Mouse (Mus musculus) spleen, adult 12 weeks (tissue): ENCODE results near the gene Tbck.

ENCODE experiments used
- DNase-seq: peaks from one replicate; pipeline ENCODE4 v3.0.0; 2022; ENCODE audit warnings: low spot score

Gene Tbck

DNA sequence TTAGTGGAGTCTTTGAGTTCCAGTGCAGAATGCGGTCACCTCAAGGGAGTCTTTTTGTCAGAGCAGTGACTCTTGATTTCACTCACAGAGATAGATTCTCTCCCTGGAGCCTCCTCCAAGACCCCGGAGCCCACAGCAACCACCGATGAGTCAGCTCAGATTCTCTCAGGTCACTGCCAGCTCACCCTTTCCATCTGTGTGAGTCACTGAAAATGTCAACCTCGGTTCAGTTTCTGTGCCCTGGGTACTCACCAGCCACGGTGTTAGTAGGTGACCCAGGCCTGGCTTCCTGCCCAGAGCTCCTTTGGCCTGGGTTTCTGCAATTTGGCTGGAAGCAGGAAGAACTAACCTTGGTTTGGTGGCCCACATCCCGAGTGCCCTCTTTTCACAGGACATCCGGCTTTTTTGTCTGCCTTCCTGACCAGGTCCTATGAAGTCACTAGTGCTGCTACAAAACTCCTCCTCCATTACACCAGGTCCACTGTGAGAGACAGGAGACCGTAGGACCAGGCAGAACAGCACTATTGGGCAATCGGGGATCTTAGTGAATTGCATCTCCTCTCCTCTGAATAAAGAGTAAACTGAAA lies 187.5 kb downstream of the Tbck start:
- DNase-seq, result no peak

- no peak for DNase-seq
Observed at GRCm38 (mm10) chr3:132873251-132873650, 189.3 kb downstream of the Tbck start.

GRCm38 (mm10) chr3:132876011-132876708 lies 192.2 kb downstream of the Tbck start:
- DNase-seq, result no peak

DNA sequence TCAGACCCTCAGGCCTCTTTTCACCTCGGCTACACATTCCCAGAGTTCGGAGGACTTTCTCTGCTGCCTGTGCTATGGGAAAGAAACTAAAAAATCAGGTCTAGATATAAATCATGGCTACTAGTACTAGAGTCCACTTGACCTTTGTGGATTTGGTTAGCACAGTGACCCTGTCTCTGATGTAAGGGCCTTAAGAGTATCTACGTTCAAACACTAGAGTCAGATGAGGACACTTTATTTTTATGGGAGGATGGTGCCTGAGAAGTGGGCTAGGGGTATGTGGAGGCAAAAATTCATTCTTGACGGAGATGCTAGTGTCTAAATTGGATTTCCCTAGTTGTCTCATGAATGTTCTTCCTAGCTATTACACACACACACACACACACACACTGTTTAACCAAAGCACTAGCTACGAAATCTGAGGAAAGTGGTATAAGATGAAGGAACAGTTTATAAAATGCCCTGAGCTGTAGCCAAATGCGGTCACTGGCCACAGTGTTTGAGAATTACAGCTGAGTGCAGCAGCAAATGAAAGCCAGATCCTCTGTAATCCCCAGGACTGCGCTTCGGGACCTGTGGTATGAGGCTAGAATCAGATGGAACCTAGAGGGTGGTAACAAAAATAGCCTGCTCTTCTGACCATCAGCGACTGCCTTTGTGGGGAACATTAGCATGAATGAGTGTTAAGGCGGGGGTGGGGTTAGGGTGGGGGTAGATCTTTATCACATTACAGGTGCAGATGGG lies 193.2 kb downstream of the Tbck start:
- DNase-seq, result no peak

DNA sequence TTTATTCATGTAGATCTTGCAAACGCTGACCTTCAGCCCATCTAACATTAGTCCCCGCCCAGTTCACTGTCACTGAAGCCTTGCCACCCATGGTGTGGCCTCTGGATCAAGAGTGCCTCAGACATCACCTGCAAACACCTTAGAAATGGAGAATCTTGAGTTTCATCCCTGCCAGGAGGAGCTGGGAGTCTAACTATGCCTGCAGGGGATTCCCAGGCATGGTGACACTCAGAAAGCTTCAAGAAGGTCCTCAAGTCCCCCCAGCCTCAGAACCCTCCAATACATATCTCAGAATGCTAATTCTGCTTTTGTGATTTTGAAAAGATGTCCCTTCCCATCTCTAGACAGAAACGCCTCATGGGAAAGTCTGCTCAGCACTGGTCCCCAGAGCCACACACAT lies 196.4 kb downstream of the Tbck start:
- DNase-seq, result no peak

DNA sequence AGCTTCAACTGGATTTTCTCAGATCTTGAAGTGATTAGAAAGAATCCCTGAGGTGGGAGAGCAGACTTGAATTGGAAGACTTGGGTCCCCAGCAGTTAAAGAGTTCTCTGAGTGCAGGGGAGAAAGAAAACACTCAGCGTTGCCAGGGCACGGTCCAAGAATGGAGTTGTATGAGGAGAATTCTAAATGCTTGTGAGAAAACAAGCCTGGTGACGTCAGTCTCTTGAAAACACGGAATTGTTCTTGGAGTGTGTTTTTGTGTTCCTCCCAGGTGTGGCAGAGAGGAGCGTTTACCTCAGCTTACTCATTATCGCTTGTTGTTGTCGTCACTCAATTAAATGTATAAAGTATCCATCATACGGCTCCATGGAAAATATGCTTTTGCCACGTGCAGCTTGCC lies 196.9 kb downstream of the Tbck start:
- no peak for DNase-seq

DNA sequence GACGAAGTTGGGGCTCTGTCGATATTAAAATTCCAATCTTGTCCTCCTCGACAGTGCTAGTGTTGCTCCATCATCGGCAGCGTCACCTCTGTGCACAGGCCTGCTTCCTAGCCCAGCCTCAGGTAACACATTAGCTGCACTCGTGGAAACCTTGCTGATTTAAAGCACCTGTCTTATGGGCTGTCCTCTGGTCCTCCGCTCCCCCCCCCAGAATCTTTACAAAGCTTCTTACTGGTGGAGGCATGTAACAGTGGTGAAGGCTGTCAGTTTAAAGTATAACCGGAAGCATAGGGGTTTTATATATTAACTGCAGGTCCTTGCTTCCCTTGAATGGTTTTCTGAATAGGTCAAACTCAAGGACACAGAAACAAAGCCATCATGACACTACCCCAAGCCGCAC lies 199.3 kb downstream of the Tbck start:
- no peak for DNase-seq

GRCm38 (mm10) chr3:132884459-132884858 lies 200.5 kb downstream of the Tbck start:
- no peak for DNase-seq

GRCm38 (mm10) chr3:132886419-132887050 lies 202.6 kb downstream of the Tbck start:
- DNase-seq, result no peak

- no peak for DNase-seq
Observed at GRCm38 (mm10) chr3:132887074-132887848, 203.3 kb downstream of the Tbck start.
